Mouse (Mus musculus) forebrain, embryonic 12.5 days (tissue): Measurements from ENCODE around the gene Rrp1. TPM values are rescaled to one million over a fixed set of nuclear protein-coding genes. Genes with fewer than 3 reads are reported as not detected.

Experiments
- ATAC-seq: fragments of 200-750 bp; cut with Nextera tagmentation; 2 replicates; pipeline ENCODE4 v1.8.0; 2017; ENCODE audit warnings: moderate TSS enrichment; ENCODE audit not compliant: low FRiP score
- H3K27ac ChIP-seq: fragments of 300-500 bp; sonication (generic); 2 replicates; pipeline ENCODE4 v1.5.1; 2016; ENCODE audit warnings: mild to moderate bottlenecking
- H3K27me3 ChIP-seq: fragments of 300-500 bp; sonication (generic); 2 replicates; pipeline ENCODE4 v1.6.1; 2016; ENCODE audit warnings: mild to moderate bottlenecking
- H3K36me3 ChIP-seq: fragments of 300-500 bp; sonication (generic); replicated peaks from 2 replicates; pipeline ENCODE4 v1.6.1; 2016; ENCODE audit warnings: mild to moderate bottlenecking
- H3K4me1 ChIP-seq: fragments of 300-500 bp; sonication (generic); 2 replicates; pipeline ENCODE4 v1.6.1; 2016
- H3K4me2 ChIP-seq: fragments of 300-500 bp; sonication (generic); 2 replicates; pipeline ENCODE4 v1.6.1; 2016; ENCODE audit warnings: mild to moderate bottlenecking, moderate library complexity
- H3K4me3 ChIP-seq: fragments of 300-500 bp; sonication (generic); replicated peaks from 2 replicates; pipeline ENCODE4 v1.5.1; 2016; ENCODE audit warnings: mild to moderate bottlenecking
- H3K9ac ChIP-seq: fragments of 300-500 bp; sonication (generic); 2 replicates; pipeline ENCODE4 v1.6.1; 2016; ENCODE audit warnings: mild to moderate bottlenecking
- H3K9me3 ChIP-seq: fragments of 300-500 bp; sonication (generic); 2 replicates; pipeline ENCODE4 v1.6.1; 2016
- WGBS: fragments of 180-500 bp; shearing (Covaris S2); methylation state at CpG from one replicate; pipeline ENCODE4 v1.1.7; 2016; 5-methylcytosine and 5-hydroxymethylcytosine counted together
- polyA plus RNA-seq: library from polyadenylated mRNA; unstranded; fragments of >200 nt; fragmentation: Nextera tagmentation; extraction: Ambion mirVana; gene quantifications from 2 replicates; pipeline ENCODE4 v1.2.1, GENCODE M21; 2016

The Rrp1 gene
- polyA plus RNA-seq, 1 experiment from 2014 or later = 326 TPM

GRCm38 (mm10) chr10:78396625-78396885 lies 16.3 kb downstream of the Rrp1 start:
- Histone ChIP-seq H3K4me3 (no peak overlapping the region), H3K9ac (0 out of 2 replicates have a peak overlapping the region, but pooled peaks have one; percentile 9), H3K4me2 (no peak overlapping the region), H3K9me3 (no peaks in the 10 kb centered on the region), H3K27ac (no peak overlapping the region), H3K36me3 (peaks cover 26% of the 10 kb centered on the region), H3K4me1 (peaks cover 25% of the 10 kb centered on the region), H3K27me3 (peaks cover 13% of the 10 kb centered on the region)
- ATAC-seq = 0 out of 2 replicates have a peak, but pooled peaks have one; percentile 17
- WGBS = 57% methylated on average over 4 of the region's 4 CpGs

- peaks cover 20% of the 10 kb centered on the region for H3K36me3 ChIP-seq
- peaks cover 18% of the 10 kb centered on the region for H3K27me3 ChIP-seq
- H3K4me3 ChIP-seq = peak overlapping the region; percentile 10; the same call in 1 of the 2 replicates
- WGBS = 2% methylated on average over 17 of the region's 17 CpGs
- H3K4me1 ChIP-seq = peaks cover 25% of the 10 kb centered on the region
- no peaks in the 10 kb centered on the region for H3K9me3 ChIP-seq
- ATAC-seq = peak; percentile 88
- H3K4me2 ChIP-seq = peak overlapping the region; percentile 35
- 0 out of 2 replicates have a peak overlapping the region, but pooled peaks have one; percentile 9 for H3K9ac ChIP-seq
- peak overlapping the region; percentile 47; the same call in 1 of the 2 replicates for H3K27ac ChIP-seq
These were observed 16.8 kb downstream of the Rrp1 start for GRCm38 (mm10) chr10:78395819-78396624.

DNA sequence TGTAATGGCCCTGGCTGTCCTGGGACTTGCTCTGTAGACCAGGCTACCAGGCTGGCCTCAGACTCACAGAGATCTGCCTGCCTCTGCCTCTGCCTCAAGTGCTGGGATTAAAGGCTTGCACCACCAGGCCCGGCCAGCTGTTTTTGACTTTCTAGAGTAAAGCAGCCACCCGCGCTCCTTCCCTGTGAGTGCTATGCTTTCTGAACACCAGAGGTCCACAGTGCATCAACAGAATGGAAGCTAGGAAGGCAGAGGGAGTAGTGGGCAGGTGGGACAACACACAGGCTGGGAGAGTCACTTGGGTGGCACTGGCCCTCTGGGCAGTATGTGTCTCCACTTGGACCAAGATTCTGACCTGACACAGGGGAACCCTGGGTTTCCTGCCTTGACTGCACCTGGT lies 17.5 kb downstream of the Rrp1 start:
- H3K4me3 ChIP-seq = no peak overlapping the region
- 0 out of 2 replicates have a peak overlapping the region, but pooled peaks have one; percentile 47 for H3K27ac ChIP-seq
- 0 out of 2 replicates have a peak overlapping the region, but pooled peaks have one; percentile 1 for H3K9ac ChIP-seq
- peaks cover 25% of the 10 kb centered on the region for H3K27me3 ChIP-seq
- no peak for ATAC-seq
- no peak overlapping the region; the same call in 1 of the 2 replicates for H3K4me2 ChIP-seq
- peaks cover 14% of the 10 kb centered on the region for H3K36me3 ChIP-seq
- H3K4me1 ChIP-seq = peaks cover 25% of the 10 kb centered on the region
- no peaks in the 10 kb centered on the region for H3K9me3 ChIP-seq
- 81% methylated on average over 3 of the region's 3 CpGs for WGBS

GRCm38 (mm10) chr10:78392072-78392471 lies 20.8 kb downstream of the Rrp1 start:
- H3K4me2 ChIP-seq = peak overlapping the region; percentile 22
- H3K4me1 ChIP-seq = peaks cover 15% of the 10 kb centered on the region
- 2% methylated on average over 18 of the region's 18 CpGs for WGBS
- H3K4me3 ChIP-seq = no peak overlapping the region
- H3K36me3 ChIP-seq = no peaks in the 10 kb centered on the region
- 0 out of 2 replicates have a peak, but pooled peaks have one; percentile 18 for ATAC-seq
- H3K9me3 ChIP-seq = no peaks in the 10 kb centered on the region
- no peak overlapping the region for H3K9ac ChIP-seq
- H3K27ac ChIP-seq = no peak overlapping the region
- peaks cover 44% of the 10 kb centered on the region for H3K27me3 ChIP-seq

- H3K36me3 ChIP-seq = no peaks in the 10 kb centered on the region
- no peak overlapping the region for H3K27ac ChIP-seq
- ATAC-seq = no peak
- H3K9me3 ChIP-seq = no peaks in the 10 kb centered on the region
- 11% methylated on average over 4 of the region's 4 CpGs for WGBS
- peaks cover 44% of the 10 kb centered on the region for H3K27me3 ChIP-seq
- H3K4me3 ChIP-seq = no peak overlapping the region
- H3K4me1 ChIP-seq = peaks cover 13% of the 10 kb centered on the region
- H3K9ac ChIP-seq = no peak overlapping the region
- H3K4me2 ChIP-seq = no peak overlapping the region
These were observed 21.8 kb downstream of the Rrp1 start for GRCm38 (mm10) chr10:78390982-78391470.

DNA sequence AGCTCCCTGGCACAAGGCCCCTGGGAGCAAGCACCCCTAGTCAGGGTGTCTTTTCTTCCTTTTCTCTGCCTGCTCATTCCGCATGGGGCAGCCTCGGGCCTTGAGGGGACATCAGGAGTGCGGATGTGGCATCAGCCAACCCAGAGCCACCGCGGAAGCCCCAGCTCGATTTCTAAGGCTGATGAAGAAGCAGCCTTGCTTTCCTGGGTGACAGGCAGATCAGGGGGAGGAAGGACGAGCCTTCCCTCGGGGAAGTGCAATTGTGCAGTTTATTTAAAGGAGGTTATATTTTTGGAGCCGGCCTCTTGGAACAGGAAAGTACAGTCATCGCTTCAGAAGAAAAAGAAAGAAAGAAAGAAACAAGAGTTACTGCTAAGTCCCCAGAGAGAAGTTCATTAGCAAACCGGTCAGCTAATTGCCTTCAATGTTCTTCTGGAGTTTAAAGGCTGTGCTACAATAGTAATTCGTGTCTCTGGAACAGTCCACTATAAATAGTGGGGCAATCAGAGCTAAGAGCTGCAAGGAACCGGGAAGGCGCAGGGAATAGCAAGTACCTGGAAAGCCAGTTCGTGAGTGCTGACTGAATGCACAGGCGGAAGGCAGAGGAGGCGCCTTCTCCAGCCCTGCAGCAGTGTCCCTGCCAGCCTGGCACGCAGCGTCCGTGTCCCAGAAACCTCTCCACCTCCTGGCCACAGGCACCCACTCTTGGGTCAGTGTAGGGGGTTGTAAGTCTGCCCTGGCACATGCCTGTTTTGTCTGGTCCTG lies 24.4 kb downstream of the Rrp1 start:
- Histone ChIP-seq H3K9ac (no peak overlapping the region), H3K27me3 (peaks cover 44% of the 10 kb centered on the region), H3K36me3 (no peaks in the 10 kb centered on the region), H3K4me3 (no peak overlapping the region), H3K27ac (no peak overlapping the region), H3K4me1 (peaks cover 5% of the 10 kb centered on the region; the same call in 1 of the 2 replicates), H3K4me2 (no peak overlapping the region), H3K9me3 (no peaks in the 10 kb centered on the region)
- no peak for ATAC-seq
- WGBS = 63% methylated on average over 20 of the region's 20 CpGs

DNA sequence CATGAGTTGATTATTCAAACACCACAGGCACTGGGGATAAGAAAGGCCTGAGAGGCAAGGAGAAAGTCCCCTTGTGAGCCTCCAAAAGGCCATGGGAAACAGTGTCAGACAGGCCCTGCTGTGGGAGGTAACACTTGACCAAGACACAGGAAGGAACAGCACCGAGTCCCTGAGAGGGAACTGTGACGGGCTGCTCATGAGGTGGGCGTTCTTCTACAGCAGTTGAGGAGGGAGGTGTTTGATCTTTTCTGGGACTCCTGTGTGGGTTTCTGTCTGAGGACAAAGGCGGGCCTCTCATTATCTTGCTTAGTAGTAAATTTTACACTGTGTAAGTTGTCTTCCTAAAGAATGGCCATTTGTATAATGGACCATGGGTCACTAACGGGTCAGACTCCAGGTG lies 27.3 kb downstream of the Rrp1 start:
- 78% methylated on average over 5 of the region's 5 CpGs for WGBS
- Histone ChIP-seq H3K9ac (no peak overlapping the region), H3K36me3 (no peaks in the 10 kb centered on the region), H3K27me3 (peaks cover 21% of the 10 kb centered on the region), H3K4me1 (no peaks in the 10 kb centered on the region), H3K4me3 (no peak overlapping the region), H3K4me2 (no peak overlapping the region), H3K9me3 (no peaks in the 10 kb centered on the region), H3K27ac (no peak overlapping the region)
- ATAC-seq = no peak

GRCm38 (mm10) chr10:78383567-78383966 lies 29.3 kb downstream of the Rrp1 start:
- Histone ChIP-seq H3K4me3 (no peak overlapping the region), H3K4me1 (no peaks in the 10 kb centered on the region), H3K36me3 (no peaks in the 10 kb centered on the region), H3K9me3 (no peaks in the 10 kb centered on the region), H3K27me3 (peaks cover 1% of the 10 kb centered on the region), H3K9ac (no peak overlapping the region), H3K4me2 (no peak overlapping the region), H3K27ac (no peak overlapping the region)
- no peak for ATAC-seq
- 80% methylated on average over 3 of the region's 3 CpGs for WGBS

DNA sequence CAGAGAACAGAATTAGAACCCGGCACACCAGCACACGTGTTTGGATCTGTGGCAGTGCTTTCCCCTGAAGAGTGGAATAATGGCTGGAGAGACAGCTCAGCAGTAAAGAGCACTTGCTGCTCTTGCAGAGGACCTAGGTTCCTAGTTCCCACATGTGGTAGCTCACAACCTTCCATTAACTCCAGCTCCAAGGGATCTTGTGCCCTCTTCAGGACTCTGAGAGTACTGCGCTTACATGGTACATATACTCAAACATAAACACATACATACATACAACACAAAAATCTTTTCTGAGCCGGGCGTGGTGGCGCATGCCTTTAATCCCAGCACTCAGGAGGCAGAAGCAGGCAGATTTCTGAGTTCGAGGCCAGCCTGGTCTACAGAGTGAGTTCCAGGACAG lies 34.3 kb downstream of the Rrp1 start:
- Histone ChIP-seq H3K4me2 (no peak overlapping the region), H3K9me3 (no peaks in the 10 kb centered on the region), H3K4me1 (no peaks in the 10 kb centered on the region), H3K4me3 (no peak overlapping the region), H3K27me3 (no peaks in the 10 kb centered on the region; the same call in 1 of the 2 replicates), H3K27ac (no peak overlapping the region), H3K36me3 (no peaks in the 10 kb centered on the region), H3K9ac (no peak overlapping the region)
- WGBS = 96% methylated on average over 7 of the region's 7 CpGs
- ATAC-seq = no peak

DNA sequence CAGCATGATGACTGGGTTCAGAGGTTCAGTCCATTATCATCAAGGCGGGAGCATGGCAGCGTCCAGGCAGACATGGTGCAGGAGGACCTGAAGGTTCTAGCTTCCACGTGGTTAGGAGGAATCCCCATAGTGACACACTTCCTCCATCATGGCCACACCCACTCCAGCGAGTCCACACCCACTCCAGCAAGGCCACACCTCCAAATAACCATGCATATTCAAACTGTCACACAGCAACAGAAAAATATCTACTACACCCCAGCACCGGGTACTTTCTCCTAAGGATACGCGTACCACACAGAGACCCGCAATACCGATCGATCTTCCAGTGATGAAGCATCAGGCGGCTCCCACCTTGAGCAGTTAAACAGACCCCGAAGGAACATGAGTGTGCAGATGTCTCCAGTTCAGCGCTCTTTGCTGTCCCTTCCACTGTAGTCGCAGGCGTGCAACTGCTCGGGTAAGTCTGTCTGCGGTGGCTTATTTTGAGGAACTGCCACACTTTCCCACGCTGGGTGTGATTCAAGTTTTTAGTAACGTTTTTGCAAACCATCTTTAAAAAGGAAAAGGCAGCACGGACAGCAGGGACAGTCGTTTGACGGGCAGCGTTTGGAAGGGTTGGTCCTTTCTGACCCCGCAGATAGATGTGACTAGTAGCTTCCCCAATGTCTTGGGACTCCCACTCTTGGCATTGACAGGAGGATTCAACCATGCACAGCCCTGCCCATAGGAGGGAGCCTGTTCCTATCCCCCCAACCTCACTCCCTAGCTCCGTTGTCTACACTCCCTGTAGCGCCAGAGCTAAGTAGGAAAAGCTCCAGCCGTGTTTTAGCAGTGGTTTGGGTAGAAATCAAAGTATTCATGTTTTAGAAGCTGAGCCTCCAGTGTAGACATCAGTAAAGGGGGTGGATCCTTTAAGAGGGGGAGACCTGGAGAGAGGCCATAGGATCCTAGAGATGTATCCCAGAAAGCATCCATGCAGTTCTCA lies 39.9 kb downstream of the Rrp1 start:
- ATAC-seq = no peak
- Histone ChIP-seq H3K9ac (no peak overlapping the region), H3K9me3 (no peaks in the 10 kb centered on the region), H3K27ac (no peak overlapping the region), H3K4me1 (peaks cover 4% of the 10 kb centered on the region; the same call in 1 of the 2 replicates), H3K4me3 (no peak overlapping the region), H3K36me3 (no peaks in the 10 kb centered on the region), H3K4me2 (no peak overlapping the region), H3K27me3 (no peaks in the 10 kb centered on the region)
- WGBS = 75% methylated on average over 27 of the region's 27 CpGs

- Histone ChIP-seq H3K27me3 (no peaks in the 10 kb centered on the region), H3K9ac (no peak overlapping the region), H3K27ac (no peak overlapping the region), H3K36me3 (no peaks in the 10 kb centered on the region), H3K9me3 (no peaks in the 10 kb centered on the region), H3K4me3 (no peak overlapping the region), H3K4me2 (no peak overlapping the region), H3K4me1 (peaks cover 4% of the 10 kb centered on the region; the same call in 1 of the 2 replicates)
- 92% methylated on average over 6 of the region's 6 CpGs for WGBS
- no peak for ATAC-seq
These were observed 41.1 kb downstream of the Rrp1 start for GRCm38 (mm10) chr10:78371746-78372145.
